Mouse (Mus musculus) layer of hippocampus, adult 2 months (tissue): ENCODE results near the gene Tnip3. TPM values are rescaled to one million over a fixed set of nuclear protein-coding genes. Genes with fewer than 3 reads are reported as not detected.

Experiments used
- DNase-seq, 2 experiments: peaks; one replicate each; pipeline ENCODE4 v3.0.0; 2022; ENCODE audit warnings: low spot score in 2 of 2
- H3K27ac ChIP-seq: fragments of 200-600 bp; 2 replicates; pipeline ENCODE4 v1.8.1; 2022
- H3K4me3 ChIP-seq: fragments of 200-600 bp; 2 replicates; pipeline ENCODE4 v1.8.1; 2022; ENCODE audit warnings: mild to moderate bottlenecking
- CTCF ChIP-seq: fragments of 200-600 bp; conservative IDR thresholded peaks from 2 replicates; pipeline ENCODE4 v1.8.1; 2022; ENCODE audit warnings: antibody characterized with exemption, mild to moderate bottlenecking, moderate library complexity
- long read RNA-seq, 2 experiments: library from polyadenylated mRNA; stranded (forward); transcript quantifications; one replicate each; pipeline ENCODE4 v2.0.0; 2021; ENCODE audit warnings: borderline mapping rate in 2 of 2
- total RNA-seq, 2 experiments: library from RNA; stranded (reverse); gene quantifications; 2 replicates each; pipeline ENCODE4 v1.2.3; 2021

Tnip3 gene
- total RNA-seq: not detected
- long read RNA-seq, experiment 1: 0 reads
- long read RNA-seq, experiment 2: 0 reads

- TF ChIP-seq CTCF: no peak
- Histone ChIP-seq H3K4me3 (no peak within 1 kb of the TSS), H3K27ac (no peak within 1 kb of the TSS)
- no peak for DNase-seq
Observed at GRCm38 (mm10) chr6:65525192-65525591, at the start of gene Tnip3. Gene Tnip3 (plus strand): TSS chr6:65525313.

GRCm38 (mm10) chr6:65498786-65499185 lies 26.3 kb upstream of the Tnip3 start:
- Histone ChIP-seq H3K4me3 (no peak overlapping the region), H3K27ac (no peak overlapping the region)
- no peak for DNase-seq
- no peak for TF ChIP-seq CTCF

- no peak overlapping the region for H3K27ac ChIP-seq
- H3K4me3 ChIP-seq: no peak overlapping the region
- peak; percentile 98 for TF ChIP-seq CTCF
- peak; percentile 53 to 84 for DNase-seq
Observed at GRCm38 (mm10) chr6:65510051-65510669, 15.0 kb upstream of the Tnip3 start.

DNA sequence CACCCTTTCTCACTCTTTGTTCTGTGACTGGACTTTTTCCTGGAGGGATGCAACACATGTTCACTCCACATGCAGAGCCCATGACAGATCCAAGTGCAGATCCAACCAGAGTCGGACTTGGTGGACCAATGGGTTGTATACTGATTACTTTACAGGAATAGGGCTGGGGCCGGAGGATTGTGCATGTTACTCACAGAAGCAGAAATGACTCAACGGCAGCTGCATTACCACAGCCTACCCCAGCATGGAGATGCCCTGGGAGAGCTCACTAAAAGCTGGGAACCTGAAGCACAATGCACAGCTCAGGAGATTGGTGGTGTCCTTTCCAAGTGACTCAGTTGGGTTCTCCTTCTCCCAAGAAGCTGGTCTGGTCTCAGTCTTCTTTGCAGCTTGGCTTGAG lies 11.3 kb upstream of the Tnip3 start:
- no peak overlapping the region for H3K4me3 ChIP-seq
- TF ChIP-seq CTCF: no peak
- H3K27ac ChIP-seq: no peak overlapping the region
- no peak for DNase-seq

- H3K27ac ChIP-seq: no peak overlapping the region
- DNase-seq: no peak
- H3K4me3 ChIP-seq: no peak overlapping the region
- no peak for TF ChIP-seq CTCF
Observed at GRCm38 (mm10) chr6:65516759-65517158, 8.4 kb upstream of the Tnip3 start.

DNA sequence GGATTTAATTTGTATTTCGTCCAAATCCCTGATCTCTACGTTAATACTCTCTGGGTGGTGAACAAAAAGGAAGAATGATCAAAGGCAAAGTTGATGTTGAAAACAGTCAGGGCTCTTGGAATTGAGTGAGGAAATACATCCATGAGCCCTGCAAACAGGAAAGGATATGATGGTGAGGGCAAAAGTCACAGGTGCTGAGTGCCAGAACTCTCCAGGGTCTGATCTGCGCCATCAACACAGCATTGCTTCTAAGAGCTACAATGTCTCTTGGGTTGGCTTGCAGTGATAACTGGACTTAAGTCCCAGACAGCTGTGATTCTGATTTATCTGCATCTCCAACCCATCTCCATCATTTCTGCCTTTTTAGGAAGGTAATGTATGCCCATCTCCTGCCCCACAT lies 4.3 kb upstream of the Tnip3 start:
- Histone ChIP-seq H3K27ac (no peak overlapping the region), H3K4me3 (no peak overlapping the region)
- TF ChIP-seq CTCF: no peak
- DNase-seq: no peak

GRCm38 (mm10) chr6:65527892-65528291 lies 2.8 kb downstream of the Tnip3 start:
- no peak overlapping the region for H3K4me3 ChIP-seq
- no peak for DNase-seq
- H3K27ac ChIP-seq: no peak overlapping the region
- no peak for TF ChIP-seq CTCF

DNA sequence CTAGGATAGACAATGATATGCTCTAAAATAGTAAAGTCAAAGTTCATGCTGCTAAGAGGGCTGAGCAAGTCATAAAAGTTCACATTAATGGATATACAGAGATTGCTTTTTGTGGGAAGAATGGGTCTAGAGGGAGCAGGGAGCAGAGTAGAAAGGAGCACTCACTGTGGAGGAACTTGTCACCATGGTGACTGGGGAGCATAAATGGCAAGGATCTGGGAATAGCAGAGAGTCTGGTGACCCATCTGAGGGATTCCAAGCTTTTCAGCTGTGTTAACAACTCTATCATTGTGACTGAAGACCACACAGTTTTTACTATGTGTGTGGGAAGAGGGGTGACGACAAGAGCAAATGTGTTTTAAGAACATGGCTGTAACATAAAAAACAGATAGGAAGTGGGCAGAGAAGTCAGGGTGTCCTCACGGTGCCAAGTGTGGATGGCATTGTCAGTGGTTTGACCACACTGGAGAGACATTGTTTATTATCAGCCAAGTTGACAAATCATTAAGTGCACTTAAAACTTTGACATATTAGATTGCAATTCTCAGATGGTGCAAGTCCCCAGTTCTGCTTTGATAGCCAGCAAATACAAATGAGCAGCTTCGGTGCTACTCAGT lies 6.2 kb downstream of the Tnip3 start:
- TF ChIP-seq CTCF: no peak
- Histone ChIP-seq H3K4me3 (no peak overlapping the region), H3K27ac (no peak overlapping the region)
- no peak for DNase-seq

GRCm38 (mm10) chr6:65533687-65534086 lies 8.6 kb downstream of the Tnip3 start:
- no peak overlapping the region for H3K4me3 ChIP-seq
- H3K27ac ChIP-seq: no peak overlapping the region
- no peak for TF ChIP-seq CTCF
- DNase-seq: no peak

GRCm38 (mm10) chr6:65537327-65537884 lies 12.3 kb downstream of the Tnip3 start:
- no peak overlapping the region for H3K4me3 ChIP-seq
- no peak for TF ChIP-seq CTCF
- no peak overlapping the region for H3K27ac ChIP-seq
- no peak for DNase-seq

- Histone ChIP-seq H3K4me3 (no peak overlapping the region), H3K27ac (no peak overlapping the region)
- TF ChIP-seq CTCF: no peak
- DNase-seq: no peak
Observed at GRCm38 (mm10) chr6:65538022-65538652, 13.0 kb downstream of the Tnip3 start.

GRCm38 (mm10) chr6:65538921-65539320 lies 13.8 kb downstream of the Tnip3 start:
- no peak for TF ChIP-seq CTCF
- no peak for DNase-seq

DNA sequence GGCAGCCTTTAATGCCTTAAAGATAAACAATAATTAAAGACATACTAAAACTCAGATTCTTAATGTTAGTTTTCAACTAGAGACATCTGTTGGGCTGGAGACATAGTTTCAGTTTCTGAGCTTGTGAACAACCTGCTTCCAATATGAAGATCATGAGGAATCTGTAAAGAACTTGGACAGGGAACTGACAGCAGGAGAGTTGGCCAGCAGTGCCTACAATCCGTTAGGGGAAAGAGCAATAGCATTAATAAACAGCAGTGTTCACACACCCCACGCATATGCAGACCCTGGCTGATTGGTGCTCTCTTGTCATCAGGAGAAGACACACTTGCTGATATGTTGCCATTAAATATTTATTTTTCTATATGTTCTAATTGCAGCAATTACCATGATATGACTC lies 15.0 kb downstream of the Tnip3 start:
- TF ChIP-seq CTCF: no peak
- DNase-seq: no peak
- Histone ChIP-seq H3K4me3 (no peak overlapping the region), H3K27ac (no peak overlapping the region)

More at GRCm38 (mm10) chr6:65538921-65539320, 13.8 kb downstream of the Tnip3 start:
- H3K4me3 ChIP-seq: no peak overlapping the region
- H3K27ac ChIP-seq: no peak overlapping the region
